Mouse (Mus musculus): ENCODE data around the gene Ccdc184.

DNA sequence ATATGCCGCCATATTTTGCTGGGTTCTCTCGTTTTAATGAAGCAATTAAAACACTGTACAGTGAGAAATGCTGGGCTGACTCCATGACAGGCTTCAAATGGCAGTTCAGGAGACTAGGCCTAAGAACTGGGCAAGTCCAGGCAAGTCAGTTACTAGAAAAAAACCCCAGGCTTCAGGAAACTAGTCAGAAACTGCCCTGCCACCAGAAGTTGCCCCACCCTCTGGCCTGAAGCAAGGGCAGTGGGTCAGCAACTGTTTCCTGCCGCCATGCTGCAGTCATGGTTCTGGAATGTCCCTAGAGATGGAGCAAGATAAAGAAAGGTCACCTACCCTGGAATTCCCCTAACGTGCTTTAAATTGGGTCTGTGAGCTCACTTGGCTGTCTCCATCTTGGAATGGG, 11.0 kb upstream of the Ccdc184 start:
- TF ChIP-seq CTCF (IDR thresholded peaks at IDR 0.05; ENCODE audit: low read depth), result no peak
- no peak for TF ChIP-seq EP300 (IDR thresholded peaks at IDR 0.05; ENCODE audit: low read depth)
